Mouse (Mus musculus) adrenal gland, postnatal 4 days (tissue): ENCODE data around the gene Foxm1. TPM values are rescaled to one million over a fixed set of nuclear protein-coding genes. Genes with fewer than 3 reads are reported as not detected.
A peak's percentile ranks its signal among the peaks of the same experiment; 100 is the strongest.
"Not testable (repeated sequence)": the region's sequence is repeated elsewhere in the genome, so short reads cannot be mapped to it uniquely, and the experiment has no call there.

Source experiments
- DNase-seq, 2 experiments: peaks; one replicate each; pipeline ENCODE4 v3.0.0; 2021 to 2022; ENCODE audit warnings: low spot score in 2 of 2, mixed read lengths in 2 of 2
- total RNA-seq, 2 experiments: library from RNA; stranded (reverse); gene quantifications; 2 replicates each; pipeline ENCODE4 v1.2.3; 2021

The Foxm1 gene
- total RNA-seq, 2 experiments from 2014 or later, result 28.7 to 32.9 TPM

- DNase-seq, result no peak
These were observed 7.3 kb downstream of the Foxm1 start for GRCm38 (mm10) chr6:128370040-128370439.

GRCm38 (mm10) chr6:128375192-128375591 lies 12.4 kb downstream of the Foxm1 start, which contains the start of the genes Tex52 and Gm44596:
Gene Tex52, plus strand, starts transcription at chr6:128375456.
Gene Gm44596, plus strand, starts transcription at chr6:128375503.
- no peak for DNase-seq

- DNase-seq, result no peak
These were observed 13.8 kb downstream of the Foxm1 start for GRCm38 (mm10) chr6:128376371-128377085.

- no peak for DNase-seq
These were observed 16.9 kb downstream of the Foxm1 start for GRCm38 (mm10) chr6:128379636-128380035.

GRCm38 (mm10) chr6:128380594-128381167 lies 17.9 kb downstream of the Foxm1 start:
- not testable (repeated sequence) for DNase-seq

- DNase-seq, result no peak
These were observed 18.5 kb downstream of the Foxm1 start for GRCm38 (mm10) chr6:128381254-128381653.

- DNase-seq, result no peak
These were observed 21.0 kb downstream of the Foxm1 start for GRCm38 (mm10) chr6:128383752-128384151.

GRCm38 (mm10) chr6:128385026-128385425 lies 22.3 kb downstream of the Foxm1 start:
- DNase-seq, result no peak

GRCm38 (mm10) chr6:128389185-128389584 lies 26.4 kb downstream of the Foxm1 start:
- DNase-seq, result no peak

GRCm38 (mm10) chr6:128390683-128391082 lies 27.9 kb downstream of the Foxm1 start:
- DNase-seq, result no peak

- no peak for DNase-seq
These were observed 35.0 kb downstream of the Foxm1 start for GRCm38 (mm10) chr6:128397574-128398261.

GRCm38 (mm10) chr6:128398996-128399395 lies 36.2 kb downstream of the Foxm1 start, which contains the start of gene Nrip2:
Gene Nrip2, plus strand, starts transcription at chr6:128399296.
- DNase-seq, result no peak

GRCm38 (mm10) chr6:128399421-128400185 lies 36.8 kb downstream of the Foxm1 start:
- DNase-seq, result no peak

- no peak for DNase-seq
These were observed 41.9 kb downstream of the Foxm1 start for GRCm38 (mm10) chr6:128404708-128405107.

- DNase-seq, result no peak
These were observed 45.9 kb downstream of the Foxm1 start for GRCm38 (mm10) chr6:128408544-128409125.

- no peak for DNase-seq
These were observed 47.5 kb downstream of the Foxm1 start for GRCm38 (mm10) chr6:128410305-128410704.

GRCm38 (mm10) chr6:128411115-128411514 lies 48.3 kb downstream of the Foxm1 start:
- peak; percentile 43 to 62 for DNase-seq

GRCm38 (mm10) chr6:128416169-128416568 lies 53.4 kb downstream of the Foxm1 start:
- DNase-seq, result no peak

GRCm38 (mm10) chr6:128418076-128418475 lies 55.3 kb downstream of the Foxm1 start:
- no peak for DNase-seq

- DNase-seq, result no peak
These were observed 58.3 kb downstream of the Foxm1 start for GRCm38 (mm10) chr6:128421036-128421435.

- DNase-seq, result no peak
These were observed 58.7 kb downstream of the Foxm1 start for GRCm38 (mm10) chr6:128421480-128421879.
